In genomic region chr5:127235203-127235602, GRCm38 (mm10) we compare ENCODE assay signal across 8 mouse cellular contexts. TPM values are rescaled to one million over a fixed set of nuclear protein-coding genes. Genes with fewer than 3 reads are reported as not detected.
DNase-seq lines count a peak whose midpoint lies in the region; ATAC-seq and TF ChIP-seq lines count a peak whose summit lies in the region.

No protein-coding gene starts in this region.

- 0 out of 2 replicates have a peak overlapping the region, but pooled peaks have one; percentile 3 for H3K4me2 ChIP-seq in forebrain, embryonic 15.5 days (replicated peaks)
- no peak overlapping the region for H3K4me2 ChIP-seq in heart, postnatal 0 days (ENCODE audit: low read depth, low read length)
- peak overlapping the region; percentile 43 for H3K4me2 ChIP-seq in limb, embryonic 15.5 days
- peak overlapping the region; percentile 40 for H3K4me2 ChIP-seq in neural tube, embryonic 13.5 days

- H3K9ac ChIP-seq in forebrain, embryonic 15.5 days (replicated peaks) = no peak overlapping the region
- H3K9ac ChIP-seq in heart, postnatal 0 days (replicated peaks; ENCODE audit: low read depth, low read length) = no peak overlapping the region
- no peak overlapping the region for H3K9ac ChIP-seq in limb, embryonic 15.5 days
- no peak overlapping the region for H3K9ac ChIP-seq in neural tube, embryonic 13.5 days

- peak; percentile 89 for TF ChIP-seq CTCF in E14TG2a.4 (conservative IDR thresholded peaks at IDR 0.05; ENCODE audit: low read length)
- TF ChIP-seq CTCF in heart, postnatal 0 days (IDR thresholded peaks at IDR 0.05; ENCODE audit: low read depth) = peak; percentile 77

- H3K9me3 ChIP-seq in E14TG2a.4 (ENCODE audit: low read length) = peaks cover 7% of the 10 kb centered on the region
- no peaks in the 10 kb centered on the region for H3K9me3 ChIP-seq in forebrain, embryonic 15.5 days
- H3K9me3 ChIP-seq in heart, postnatal 0 days (replicated peaks; ENCODE audit: control insufficient read depth, low read length) = no peaks in the 10 kb centered on the region
- no peaks in the 10 kb centered on the region; the same call in 1 of the 2 replicates for H3K9me3 ChIP-seq in limb, embryonic 15.5 days
- H3K9me3 ChIP-seq in neural tube, embryonic 13.5 days = no peaks in the 10 kb centered on the region

- H3K27me3 ChIP-seq in E14TG2a.4 (ENCODE audit: insufficient read depth, low read length) = peaks cover 52% of the 10 kb centered on the region
- H3K27me3 ChIP-seq in forebrain, embryonic 15.5 days = peaks cover 14% of the 10 kb centered on the region; the same call in 1 of the 2 replicates
- peaks cover 21% of the 10 kb centered on the region for H3K27me3 ChIP-seq in heart, postnatal 0 days (ENCODE audit: control insufficient read depth, insufficient read depth, low read length)
- H3K27me3 ChIP-seq in limb, embryonic 15.5 days = peaks cover 21% of the 10 kb centered on the region; the same call in 1 of the 2 replicates
- peaks cover 23% of the 10 kb centered on the region for H3K27me3 ChIP-seq in neural tube, embryonic 13.5 days

- no peak for TF ChIP-seq EP300 in heart, postnatal 0 days (IDR thresholded peaks at IDR 0.05; ENCODE audit: low read depth)

- WGBS in forebrain, embryonic 15.5 days = 4% methylated on average over 11 of the region's 11 CpGs
- 8% methylated on average over 11 of the region's 11 CpGs for WGBS in heart, postnatal 0 days
- 4% methylated on average over 11 of the region's 11 CpGs for WGBS in limb, embryonic 15.5 days
- 2% methylated on average over 11 of the region's 11 CpGs for WGBS in neural tube, embryonic 13.5 days

- H3K36me3 ChIP-seq in E14TG2a.4 (ENCODE audit: insufficient read depth, low read length) = no peaks in the 10 kb centered on the region
- H3K36me3 ChIP-seq in forebrain, embryonic 15.5 days = no peaks in the 10 kb centered on the region
- H3K36me3 ChIP-seq in heart, postnatal 0 days (replicated peaks; ENCODE audit: control insufficient read depth, insufficient read depth, low read length) = no peaks in the 10 kb centered on the region
- no peaks in the 10 kb centered on the region for H3K36me3 ChIP-seq in limb, embryonic 15.5 days
- no peaks in the 10 kb centered on the region for H3K36me3 ChIP-seq in neural tube, embryonic 13.5 days

- no peak overlapping the region for H3K4me3 ChIP-seq in E14TG2a.4 (replicated peaks; ENCODE audit: low read length)
- H3K4me3 ChIP-seq in forebrain, embryonic 15.5 days = no peak overlapping the region
- H3K4me3 ChIP-seq in heart, postnatal 0 days (ENCODE audit: low read depth, low read length) = no peak overlapping the region
- peak overlapping the region; percentile 4; the same call in 1 of the 2 replicates for H3K4me3 ChIP-seq in limb, embryonic 15.5 days
- H3K4me3 ChIP-seq in neural tube, embryonic 13.5 days = no peak overlapping the region

- H3K27ac ChIP-seq in forebrain, embryonic 15.5 days (replicated peaks) = no peak overlapping the region
- H3K27ac ChIP-seq in heart, postnatal 0 days (ENCODE audit: low read depth) = no peak overlapping the region
- H3K27ac ChIP-seq in limb, embryonic 15.5 days = no peak overlapping the region
- H3K27ac ChIP-seq in neural tube, embryonic 13.5 days (replicated peaks) = 0 out of 2 replicates have a peak overlapping the region, but pooled peaks have one; percentile 2

- peaks cover 21% of the 10 kb centered on the region for H3K4me1 ChIP-seq in E14TG2a.4 (replicated peaks; ENCODE audit: low read depth, low read length)
- H3K4me1 ChIP-seq in forebrain, embryonic 15.5 days = peaks cover 9% of the 10 kb centered on the region
- H3K4me1 ChIP-seq in heart, postnatal 0 days (ENCODE audit: control insufficient read depth, insufficient read depth) = no peaks in the 10 kb centered on the region
- H3K4me1 ChIP-seq in limb, embryonic 15.5 days = peaks cover 9% of the 10 kb centered on the region
- H3K4me1 ChIP-seq in neural tube, embryonic 13.5 days (replicated peaks) = peaks cover 16% of the 10 kb centered on the region

- ATAC-seq in forebrain, embryonic 15.5 days (replicated peaks) = peak; percentile 55
- ATAC-seq in heart, postnatal 0 days (ENCODE audit: insufficient read depth, low read depth) = no peak; the same call in 1 of the 2 replicates
- peak; percentile 57; the same call in 1 of the 2 replicates for ATAC-seq in limb, embryonic 15.5 days (ENCODE audit: insufficient number of reproducible peaks, low FRiP score, low TSS enrichment, low read depth)
- peak; percentile 82 for ATAC-seq in neural tube, embryonic 13.5 days (ENCODE audit: low read depth)

- DNase-seq in cerebellum, adult 11 months = peak; percentile 79
- no peak for DNase-seq in heart, postnatal 0 days (ENCODE audit: low spot score)
- peak; percentile 63 to 70 for DNase-seq in kidney, postnatal 25 days
- peak; percentile 38 for DNase-seq in urinary bladder, postnatal 10 days (ENCODE audit: low spot score)

RNA-seq across cellular contexts. Expression of gene Tmem132c, which starts 6.4 kb away (rescaled TPM):
- 6.3 and 7.5 TPM in 2 replicates for polyA plus RNA-seq in forebrain, embryonic 15.5 days (2015; fragmentation: Nextera tagmentation; extraction: Ambion mirVana)
- total RNA-seq in heart, postnatal 0 days (2014; rRNA removed; ENCODE audit: low replicate concordance) = 1.0 and 1.5 TPM in 2 replicates
- polyA plus RNA-seq in heart, postnatal 0 days (2015; fragmentation: Nextera tagmentation; extraction: Ambion mirVana) = 0.16 and 0.52 TPM in 2 replicates
- 23.4 and 31.7 TPM in 2 replicates for polyA plus RNA-seq in limb, embryonic 15.5 days (2015; fragmentation: Nextera tagmentation; extraction: Ambion mirVana)
- 13.5 and 13.7 TPM in 2 replicates for polyA plus RNA-seq in neural tube, embryonic 13.5 days (2015; fragmentation: Nextera tagmentation; extraction: Ambion mirVana)
